Mouse (Mus musculus): Measurements from ENCODE around the gene Aff2. TPM values are rescaled to one million over a fixed set of nuclear protein-coding genes. Genes with fewer than 3 reads are reported as not detected.

The Aff2 gene
- 10 to 100 TPM; 22.0 to 23.1 TPM for total RNA-seq (2021)

DNA sequence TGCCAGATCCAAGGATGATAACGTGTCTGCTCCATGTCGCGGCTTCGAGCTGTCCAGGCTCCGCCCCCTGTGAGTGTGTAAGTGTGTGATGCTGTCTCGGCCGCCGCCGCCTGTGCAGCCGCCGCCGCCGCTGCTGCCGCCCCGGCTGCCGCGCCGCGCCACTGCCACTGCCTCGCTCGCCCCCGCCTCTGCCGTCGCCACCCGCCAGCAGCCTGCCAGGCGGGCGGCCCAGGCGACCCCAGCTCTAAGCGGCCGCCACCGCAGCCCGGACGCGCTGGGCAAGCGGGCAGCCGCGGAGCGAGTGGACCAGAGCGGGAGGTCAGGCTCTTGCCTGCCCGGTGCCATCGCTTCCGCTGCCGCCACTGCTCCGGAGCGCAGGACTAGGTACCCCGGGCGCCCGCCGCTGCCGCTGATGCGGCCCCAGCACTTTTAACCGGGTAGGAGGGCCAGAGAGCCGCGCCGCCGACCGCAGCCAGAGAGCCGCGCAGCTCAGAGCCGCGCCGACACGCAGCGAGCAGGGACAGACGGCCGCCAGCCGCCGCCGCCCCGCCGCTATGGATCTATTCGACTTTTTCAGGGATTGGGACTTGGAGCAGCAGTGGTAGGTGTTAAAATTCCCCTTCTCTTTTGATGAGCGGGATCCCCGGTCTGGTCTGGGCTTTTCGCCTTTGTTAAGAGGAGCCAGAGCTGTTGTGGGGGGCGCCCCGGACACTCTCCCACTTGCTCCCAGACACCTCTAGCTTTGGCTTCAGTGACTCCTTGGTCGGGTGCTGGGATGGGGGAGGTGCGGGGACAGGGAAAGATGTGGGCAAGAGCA is at the start of gene Aff2:
Gene Aff2, plus strand, starts transcription at position 57 of the 817 bp plus-strand sequence.
- intact Hi-C loops (cut with DNase I), result loop anchor here (2.0 to 10.0 kb wide), 2 partner anchors 352 to 804 kb away; no protein-coding TSS in a partner anchor
- DNase-seq (ENCODE audit: low spot score in 2 of 2), result peak; percentile 57 to 61

DNA sequence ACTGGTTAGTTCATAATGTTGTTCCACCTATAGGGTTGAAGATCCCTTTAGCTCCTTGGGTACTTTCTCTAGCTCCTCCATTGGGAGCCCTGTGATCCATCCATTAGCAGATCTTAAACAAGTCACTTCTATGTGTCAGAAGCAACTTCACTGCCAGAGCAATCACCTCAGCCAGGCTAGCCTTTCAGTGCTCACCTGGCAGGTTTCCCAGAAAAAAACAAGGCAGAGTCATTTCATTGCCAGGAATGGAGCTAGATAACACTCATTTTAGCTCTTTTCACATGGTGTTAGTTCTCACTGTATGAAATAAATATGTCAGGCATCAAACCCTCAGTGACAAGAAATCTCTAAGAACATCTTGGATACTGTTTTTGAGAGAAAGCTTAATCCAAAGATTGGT is 22.8 kb upstream of the Aff2 start:
- intact Hi-C loops (cut with DNase I), result no loop called here
- DNase-seq (ENCODE audit: low spot score in 2 of 2), result peak in 1 of 2 experiments; percentile 1

DNA sequence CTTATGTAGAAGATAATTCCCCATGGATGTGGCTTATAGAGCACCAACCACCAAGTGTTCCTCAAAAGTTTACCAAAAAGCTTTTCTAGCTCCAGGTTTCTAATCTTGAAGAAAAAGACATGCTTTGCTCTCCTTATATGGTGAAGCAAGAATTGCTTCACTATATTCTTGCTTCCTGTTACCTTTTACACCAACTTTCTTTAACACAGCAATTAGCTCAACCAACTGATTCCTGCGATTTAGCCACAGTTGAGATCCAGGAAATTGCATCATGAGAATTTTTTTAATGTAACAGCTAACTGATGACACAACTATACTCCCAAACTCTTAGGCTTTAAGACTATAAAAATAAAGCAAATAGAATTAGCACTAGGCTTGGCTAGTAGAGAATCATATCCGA is 4.5 kb upstream of the Aff2 start:
- intact Hi-C loops (cut with DNase I), result no loop called here
- DNase-seq (ENCODE audit: low spot score in 2 of 2), result no peak

DNA sequence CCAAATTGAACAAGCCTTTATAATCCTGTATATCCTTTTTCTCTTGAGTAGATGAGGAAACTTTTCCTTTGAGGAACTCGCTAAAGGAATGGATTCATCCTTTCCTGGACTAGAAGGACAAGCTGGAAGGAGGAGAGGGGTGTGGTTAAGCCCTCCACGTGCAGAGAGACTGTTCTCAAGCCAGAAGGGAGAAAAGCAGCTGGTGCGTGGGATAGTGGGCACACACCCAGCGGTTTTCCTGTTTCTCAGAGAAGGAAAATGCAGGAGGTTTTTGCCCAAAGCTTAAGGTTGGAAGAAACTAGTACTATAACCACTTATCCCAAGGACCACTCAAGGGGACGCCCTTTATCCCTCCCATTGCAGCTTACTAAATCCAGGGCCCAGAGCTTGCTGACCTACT is 734 bp upstream of the Aff2 start:
- DNase-seq (ENCODE audit: low spot score in 2 of 2), result peak; percentile 48 to 89
- intact Hi-C loops (cut with DNase I), result no loop called here

DNA sequence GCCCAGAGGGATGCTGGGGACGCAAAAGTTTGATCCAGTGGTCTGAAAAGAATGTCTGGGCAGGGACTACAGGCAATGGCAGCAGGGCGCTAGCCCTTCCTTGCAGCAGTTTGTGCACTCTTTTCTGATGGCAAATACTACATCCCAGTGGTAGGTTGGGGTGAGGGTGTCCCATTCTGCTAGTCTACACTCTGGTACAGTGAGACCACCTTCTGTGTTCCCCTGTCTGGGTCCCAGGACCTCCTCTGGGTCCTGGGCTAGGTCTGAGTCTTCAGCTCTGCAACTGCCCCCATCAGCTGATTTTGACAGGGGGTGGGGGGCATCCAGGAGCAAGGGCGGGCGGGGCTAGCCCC is 233 bp upstream of the Aff2 start:
- intact Hi-C loops (cut with DNase I), result loop anchor here (2.0 to 10.0 kb wide), 2 partner anchors 351 to 805 kb away; no protein-coding TSS in a partner anchor
- DNase-seq (ENCODE audit: low spot score in 2 of 2), result peak in 1 of 2 experiments; percentile 8

DNA sequence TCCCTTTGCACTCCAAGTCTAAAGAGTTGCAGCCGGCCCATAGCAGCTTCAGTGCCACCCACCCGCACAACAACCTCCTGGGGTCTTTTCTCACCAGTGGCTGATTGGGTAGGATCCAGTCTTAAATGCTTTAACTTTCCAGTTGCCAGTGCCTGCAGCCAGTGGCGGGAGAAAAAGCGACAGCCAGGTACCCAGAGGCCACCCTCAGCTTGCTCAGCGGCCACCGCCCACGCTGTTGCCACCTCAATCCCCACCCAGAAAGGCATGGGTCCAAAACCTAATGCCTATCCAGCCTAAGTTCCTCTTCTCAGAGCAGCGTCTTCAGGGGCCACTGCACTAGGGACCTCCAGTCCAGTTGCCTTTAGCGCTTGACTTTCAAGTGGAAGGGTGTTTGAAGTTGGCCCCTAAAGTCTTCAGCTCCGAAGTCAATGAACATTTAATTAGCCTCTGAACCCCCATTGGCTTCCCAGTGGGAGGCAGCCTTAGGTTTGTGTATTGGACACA is 1.0 kb downstream of the Aff2 start:
- no peak for DNase-seq (ENCODE audit: low spot score in 2 of 2)
- intact Hi-C loops (cut with DNase I), result loop anchor here (2.0 to 10.0 kb wide), 2 partner anchors 352 to 804 kb away; no protein-coding TSS in a partner anchor

DNA sequence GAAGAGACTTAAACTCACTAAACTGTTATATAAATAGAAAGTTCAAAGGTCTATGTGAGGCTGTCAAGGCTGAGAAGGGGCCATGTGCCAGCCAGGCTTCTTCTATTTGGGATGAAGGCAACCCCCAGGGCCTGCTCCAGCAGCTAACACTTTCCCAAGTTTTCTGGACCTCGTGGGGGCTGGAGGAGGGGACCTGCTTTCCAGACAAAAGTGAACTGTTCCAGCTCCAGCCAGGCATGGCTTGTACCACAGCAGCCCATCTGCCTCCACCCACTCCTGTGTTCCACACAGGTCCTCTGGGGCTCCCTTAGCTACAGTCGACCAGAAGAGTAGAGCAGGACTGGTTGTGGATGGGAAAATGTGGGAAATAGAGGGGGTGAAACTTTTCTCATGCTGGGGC is 4.1 kb downstream of the Aff2 start:
- DNase-seq (ENCODE audit: low spot score in 2 of 2), result no peak
- intact Hi-C loops (cut with DNase I), result loop anchor here (10.0 kb wide), 1 partner anchor 801 kb away; no protein-coding TSS in a partner anchor

DNA sequence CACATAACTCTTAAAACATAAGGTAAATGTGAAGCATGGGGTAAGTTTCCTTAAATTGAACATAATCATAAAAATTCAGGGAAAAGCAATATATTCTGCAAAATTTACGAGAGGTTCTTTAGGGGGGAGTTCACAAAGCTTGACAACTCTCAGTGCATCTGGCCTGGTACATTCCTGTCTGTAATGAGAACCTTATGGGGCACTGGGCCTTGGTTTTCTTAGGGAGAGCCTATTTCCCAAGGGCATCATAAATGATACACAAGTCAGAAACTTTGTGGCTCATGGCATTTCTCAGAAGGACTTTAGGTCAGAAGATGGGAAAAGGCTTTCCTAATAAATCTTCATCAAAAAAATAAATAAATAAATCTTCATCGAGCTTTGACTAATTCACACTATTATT is 13.2 kb downstream of the Aff2 start:
- no peak for DNase-seq (ENCODE audit: low spot score in 2 of 2)
- intact Hi-C loops (cut with DNase I), result no loop called here

DNA sequence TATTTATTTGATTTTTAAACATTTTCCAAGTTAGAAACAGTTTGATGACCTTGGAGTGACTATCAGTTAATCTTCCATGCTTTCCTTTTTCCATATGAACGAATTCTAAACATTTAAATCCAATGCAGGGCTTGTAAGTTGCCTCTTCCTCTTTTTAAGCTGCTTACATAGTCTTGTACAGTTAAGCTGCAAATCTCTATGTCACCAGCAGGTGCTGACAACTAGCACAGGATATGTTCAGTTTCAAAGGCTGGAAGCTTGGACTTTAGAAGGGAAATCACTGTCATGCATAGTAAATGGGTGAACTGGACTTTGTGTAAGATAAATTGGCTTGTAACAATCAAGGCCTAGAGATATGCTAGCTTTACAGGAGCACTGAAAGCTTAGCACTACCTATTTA is 29.6 kb downstream of the Aff2 start:
- intact Hi-C loops (cut with DNase I), result no loop called here
- peak in 1 of 2 experiments; percentile 9 for DNase-seq (ENCODE audit: low spot score in 2 of 2)

DNA sequence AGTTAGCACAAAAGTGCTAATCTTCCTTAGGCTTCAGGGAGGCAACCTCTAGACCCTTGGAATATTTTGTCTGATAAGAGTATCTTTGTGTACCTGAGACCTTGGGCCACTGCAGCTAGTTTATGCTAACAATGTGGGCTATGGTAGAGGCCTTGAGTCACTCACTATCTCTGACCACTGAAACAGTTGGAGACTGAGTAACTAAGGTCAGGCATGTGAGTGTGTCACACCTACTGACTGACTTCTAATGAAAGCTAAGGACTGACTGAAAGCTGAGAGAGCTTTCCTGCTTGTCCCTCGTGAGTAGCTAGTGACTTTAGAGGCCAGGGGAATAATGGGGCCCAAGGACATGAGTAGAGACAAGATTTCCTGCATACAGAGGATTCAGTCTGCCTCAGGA is 54.9 kb downstream of the Aff2 start:
- intact Hi-C loops (cut with DNase I), result no loop called here

DNA sequence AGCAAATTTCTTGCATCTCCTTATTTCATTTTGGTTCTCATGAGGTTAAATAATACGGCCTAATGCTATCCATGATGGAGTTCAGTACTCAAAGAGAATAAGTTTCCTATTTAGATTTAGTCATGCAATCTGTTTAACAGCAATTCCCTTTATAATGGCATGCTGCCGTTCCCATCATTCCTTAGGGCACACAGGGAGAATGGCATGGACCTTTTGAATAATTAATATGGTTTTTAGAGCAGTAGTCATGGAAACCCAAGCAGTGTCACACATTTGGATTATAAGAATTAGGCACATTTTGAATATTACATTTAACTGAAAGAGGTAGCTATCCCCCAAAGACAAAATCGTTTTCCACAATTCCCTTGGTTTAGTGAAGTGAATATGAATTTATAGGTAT is 78.3 kb downstream of the Aff2 start:
- DNase-seq (ENCODE audit: low spot score in 2 of 2), result no peak
- intact Hi-C loops (cut with DNase I), result no loop called here

More for the DNA sequence above, 54.9 kb downstream of the Aff2 start:
- no peak for DNase-seq (ENCODE audit: low spot score in 2 of 2)

DNA sequence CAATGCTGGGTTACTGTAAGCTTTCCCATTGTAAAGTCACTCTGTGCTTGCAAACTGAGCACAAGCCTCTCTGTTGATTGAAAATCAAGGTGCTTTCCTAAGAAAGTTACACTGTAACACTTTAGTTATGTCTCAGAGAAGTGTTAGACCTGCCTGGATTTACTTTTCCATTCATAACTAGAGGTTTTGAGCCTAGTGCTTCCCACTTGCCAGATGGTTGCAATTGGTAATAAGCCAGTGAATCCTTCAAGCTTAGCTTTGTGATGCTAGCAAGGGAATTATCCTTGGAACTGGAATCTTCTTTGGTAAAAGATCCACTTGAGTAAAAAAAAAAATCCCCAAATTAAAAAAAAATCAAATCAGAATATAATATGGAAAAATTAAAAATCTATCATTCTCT is 81.8 kb downstream of the Aff2 start:
- peak in 1 of 2 experiments; percentile 62 for DNase-seq (ENCODE audit: low spot score in 2 of 2)
- intact Hi-C loops (cut with DNase I), result no loop called here

DNA sequence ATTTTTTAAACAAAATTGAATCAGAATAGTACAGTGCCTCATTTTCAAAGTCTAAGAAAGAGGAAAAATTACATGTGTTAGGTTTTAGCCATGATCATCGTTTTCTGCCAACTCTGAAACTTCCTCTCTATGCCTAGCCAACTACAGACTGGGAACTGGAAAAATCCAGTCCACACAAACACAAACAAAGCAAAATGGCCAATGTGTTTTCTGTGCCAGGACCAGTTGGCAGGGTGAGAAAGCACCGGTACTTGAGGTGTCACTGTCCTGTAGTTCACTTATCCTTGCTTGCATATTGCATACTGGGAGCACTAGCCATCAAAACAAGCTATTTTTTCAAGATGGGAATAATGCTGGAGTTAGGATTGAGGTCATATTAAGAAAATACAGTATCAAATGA is 100.8 kb downstream of the Aff2 start:
- no peak for DNase-seq (ENCODE audit: low spot score in 2 of 2)
- intact Hi-C loops (cut with DNase I), result no loop called here

DNA sequence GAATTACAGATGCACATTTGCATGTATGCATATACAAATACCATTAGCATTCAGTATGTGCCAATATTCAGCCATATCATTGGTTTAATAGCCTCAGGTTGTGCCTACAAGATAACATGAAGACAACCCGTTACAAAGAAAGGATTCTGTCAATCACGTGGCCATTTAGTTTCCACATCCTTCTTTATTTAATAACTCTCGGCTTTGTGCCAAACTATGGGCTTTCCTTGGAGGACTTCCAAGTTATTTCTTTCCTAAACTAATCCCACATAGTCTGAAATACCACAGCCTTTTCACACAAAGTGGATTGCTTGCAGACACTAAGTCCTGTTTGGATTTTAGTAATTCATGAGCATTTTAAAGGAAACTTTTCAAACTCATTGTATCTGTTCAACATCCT is 142.0 kb downstream of the Aff2 start:
- peak in 1 of 2 experiments; percentile 4 for DNase-seq (ENCODE audit: low spot score in 2 of 2)
- intact Hi-C loops (cut with DNase I), result no loop called here

DNA sequence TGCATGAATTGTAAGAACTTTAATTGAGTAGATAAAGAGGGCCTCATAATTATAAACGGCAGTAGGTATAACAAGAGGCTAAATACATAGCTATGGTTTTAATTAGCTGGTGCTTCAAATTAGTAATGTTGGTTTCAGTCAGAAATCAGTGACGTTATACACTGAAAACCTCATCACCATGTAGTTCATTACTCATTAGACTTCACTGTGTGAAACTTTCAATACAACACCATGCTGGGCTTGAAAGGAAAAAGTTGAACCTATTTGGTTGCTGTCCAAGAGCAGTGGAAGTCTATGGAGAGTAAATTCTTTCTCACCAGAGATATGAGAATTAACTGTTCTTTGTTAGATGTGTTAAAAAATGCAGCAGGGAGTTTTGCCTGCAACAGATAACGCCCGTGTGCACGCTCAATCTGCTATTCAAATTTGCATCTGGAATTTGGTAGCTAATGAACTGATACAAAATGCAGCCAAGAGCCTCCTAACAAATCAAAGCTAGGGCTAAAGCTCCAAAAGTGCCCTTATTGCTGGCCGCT is 158.0 kb downstream of the Aff2 start:
- DNase-seq (ENCODE audit: low spot score in 2 of 2), result no peak
- intact Hi-C loops (cut with DNase I), result no loop called here

DNA sequence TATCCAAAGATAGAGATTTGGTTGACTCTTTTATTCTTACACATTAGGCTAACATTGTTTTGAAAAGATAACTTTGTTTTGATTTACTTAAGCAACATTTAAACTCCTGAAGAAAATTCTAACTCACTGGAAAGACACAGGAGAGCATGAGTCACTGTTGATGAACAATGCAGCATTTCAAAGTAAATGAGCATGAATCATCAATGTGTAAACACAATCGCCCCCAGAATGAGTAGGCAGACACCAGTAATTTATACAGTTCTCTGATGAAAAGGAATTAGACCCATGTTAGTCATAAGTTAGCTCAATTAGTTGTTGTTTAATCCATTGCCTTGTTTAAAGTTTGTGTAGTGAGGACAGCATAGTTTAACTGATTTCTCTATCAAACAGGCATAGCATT is 180.7 kb downstream of the Aff2 start:
- intact Hi-C loops (cut with DNase I), result no loop called here
- DNase-seq (ENCODE audit: low spot score in 2 of 2), result peak; percentile 2 to 24

DNA sequence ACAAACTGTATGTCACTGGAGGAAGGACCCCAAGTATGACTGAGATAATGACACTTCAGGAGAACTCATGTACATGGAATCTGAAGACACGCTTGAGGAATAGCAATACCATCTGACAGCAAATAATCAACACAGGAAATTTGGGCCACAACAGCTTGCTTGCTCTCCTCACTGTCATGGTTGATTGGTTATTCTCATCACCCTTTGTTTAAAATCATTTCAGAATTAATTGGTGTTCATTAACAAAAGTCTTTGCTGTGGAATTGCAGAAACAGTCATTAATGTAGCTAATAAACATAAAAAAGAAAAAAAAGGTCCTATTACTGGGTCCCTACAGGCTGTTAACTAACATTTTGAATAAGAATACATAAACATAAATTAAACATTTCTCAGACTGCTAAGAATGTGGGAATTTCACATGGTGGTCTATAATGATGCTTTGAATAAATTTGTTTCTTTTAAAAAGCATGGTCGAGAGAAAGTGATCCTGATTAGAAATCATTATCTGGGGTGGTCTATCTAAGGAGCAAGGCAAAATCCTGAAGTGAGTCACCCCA is 219.9 kb downstream of the Aff2 start:
- DNase-seq (ENCODE audit: low spot score in 2 of 2), result no peak
- intact Hi-C loops (cut with DNase I), result no loop called here

DNA sequence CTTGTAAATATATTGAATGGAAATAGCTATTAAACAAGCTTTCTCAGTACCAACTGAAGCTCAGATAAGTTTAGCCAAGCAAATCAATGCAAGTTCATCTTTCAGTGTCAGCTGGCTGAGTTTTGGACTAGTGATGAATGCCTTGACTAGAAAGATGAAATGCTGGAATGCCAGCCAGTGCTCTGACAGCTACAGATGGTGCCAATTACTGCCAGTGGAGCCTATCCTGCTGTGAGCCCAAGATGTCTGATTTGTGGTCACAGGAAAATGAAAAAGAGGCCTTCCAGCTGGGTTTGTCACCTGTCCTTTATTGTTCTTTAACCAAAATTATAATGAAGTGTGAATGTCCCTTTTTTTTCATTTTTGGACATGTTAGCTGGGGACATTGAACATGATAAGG is 248.7 kb downstream of the Aff2 start:
- DNase-seq (ENCODE audit: low spot score in 2 of 2), result no peak
- intact Hi-C loops (cut with DNase I), result no loop called here

DNA sequence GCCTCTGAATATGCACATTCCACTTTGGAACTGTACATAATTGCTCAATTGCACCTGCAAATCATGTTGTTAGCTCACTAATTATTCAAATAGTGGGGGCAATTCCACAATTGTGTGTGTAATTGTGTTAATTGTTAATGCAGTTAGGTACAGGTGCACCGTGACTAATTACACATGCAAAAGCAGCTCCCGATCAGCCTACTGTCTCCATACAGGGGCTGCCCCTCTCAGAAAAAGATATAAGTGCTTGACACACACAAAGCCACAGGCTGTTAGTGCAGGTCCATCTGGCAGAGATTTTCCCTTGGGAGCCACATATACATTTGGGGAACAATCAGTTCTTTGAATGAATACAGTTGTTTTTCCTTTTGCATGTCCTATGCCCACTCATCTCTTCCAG is 302.9 kb downstream of the Aff2 start:
- intact Hi-C loops (cut with DNase I), result no loop called here
- no peak for DNase-seq (ENCODE audit: low spot score in 2 of 2)

DNA sequence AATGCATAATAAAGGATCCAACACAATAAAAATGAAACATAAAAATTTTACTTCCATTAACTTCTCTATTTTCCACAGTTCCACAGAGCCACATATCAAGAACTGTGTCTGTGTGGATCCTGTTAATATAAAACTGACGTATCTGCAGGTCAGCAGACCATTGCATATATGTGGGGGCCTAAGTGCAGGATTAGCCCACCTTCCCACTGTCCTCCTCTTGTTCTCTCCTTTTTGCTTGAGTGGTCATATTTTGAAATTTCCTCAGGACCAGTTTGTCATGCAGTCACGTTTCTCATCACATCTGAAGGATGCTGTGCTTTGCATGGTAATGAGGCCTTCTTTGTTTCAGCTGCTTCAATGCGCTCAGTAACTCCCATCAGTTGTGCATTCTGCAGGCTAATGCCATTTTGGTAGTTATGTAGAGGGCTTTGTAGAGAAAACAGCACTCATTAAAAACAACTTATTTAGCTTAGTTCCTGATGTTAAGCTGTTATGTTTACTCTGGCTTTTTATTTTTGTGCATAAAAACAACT is 306.1 kb downstream of the Aff2 start:
- no peak for DNase-seq (ENCODE audit: low spot score in 2 of 2)
- intact Hi-C loops (cut with DNase I), result no loop called here

DNA sequence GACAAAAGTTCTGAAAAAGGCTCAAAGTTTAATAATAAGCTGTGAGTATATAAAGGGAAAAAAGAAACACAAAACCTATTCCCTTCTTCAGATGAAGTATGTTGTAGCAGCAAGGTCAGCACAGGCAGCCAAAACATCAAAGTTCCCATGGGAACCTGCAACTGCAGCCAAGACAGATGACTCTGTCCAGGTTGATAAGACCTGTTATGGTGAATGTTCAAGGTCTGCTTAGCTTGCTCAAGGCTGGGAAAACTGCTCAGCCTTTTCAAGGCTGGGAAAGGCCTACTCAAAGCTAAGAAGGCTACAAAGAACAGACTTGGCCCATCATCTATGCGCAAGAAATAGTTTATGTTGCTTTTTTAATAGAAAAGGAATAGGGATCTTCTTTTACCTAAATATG is 315.6 kb downstream of the Aff2 start:
- DNase-seq (ENCODE audit: low spot score in 2 of 2), result no peak
- intact Hi-C loops (cut with DNase I), result no loop called here

Measured in left cerebral cortex, postnatal 25 days (tissue).